Mouse (Mus musculus) urinary bladder, postnatal 25 days (tissue): Measurements from ENCODE around the gene Mgea5.

Source experiments
- DNase-seq: peaks from one replicate; pipeline ENCODE4 v3.0.0; 2022; ENCODE audit warnings: low spot score

Mgea5 gene

GRCm38 (mm10) chr19:45795406-45795944 lies 11.8 kb upstream of the Mgea5 start:
- DNase-seq = no peak

GRCm38 (mm10) chr19:45794718-45795117 lies 11.1 kb upstream of the Mgea5 start:
- DNase-seq = no peak

- DNase-seq = no peak
These were observed 8.8 kb upstream of the Mgea5 start for GRCm38 (mm10) chr19:45792404-45792803.

GRCm38 (mm10) chr19:45789888-45790874 lies 6.5 kb upstream of the Mgea5 start:
- DNase-seq = no peak

GRCm38 (mm10) chr19:45789365-45789764 lies 5.7 kb upstream of the Mgea5 start:
- no peak for DNase-seq

GRCm38 (mm10) chr19:45788337-45788736 lies 4.7 kb upstream of the Mgea5 start:
- DNase-seq = no peak

- no peak for DNase-seq
These were observed 3.8 kb upstream of the Mgea5 start for GRCm38 (mm10) chr19:45787450-45787849.

- no peak for DNase-seq
These were observed 1.8 kb upstream of the Mgea5 start for GRCm38 (mm10) chr19:45785470-45785869.

- DNase-seq = no peak
These were observed 418 bp upstream of the Mgea5 start for GRCm38 (mm10) chr19:45783933-45784576.

- peak; percentile 58 for DNase-seq
These were observed 1.2 kb downstream of the Mgea5 start for GRCm38 (mm10) chr19:45782315-45783001.

GRCm38 (mm10) chr19:45781676-45782075 lies 2.0 kb downstream of the Mgea5 start:
- DNase-seq = no peak

- no peak for DNase-seq
These were observed 3.2 kb downstream of the Mgea5 start for GRCm38 (mm10) chr19:45780350-45780915.

- DNase-seq = no peak
These were observed 8.2 kb downstream of the Mgea5 start for GRCm38 (mm10) chr19:45775486-45775885.

- no peak for DNase-seq
These were observed 12.1 kb downstream of the Mgea5 start for GRCm38 (mm10) chr19:45771501-45771900.

GRCm38 (mm10) chr19:45760810-45761209 lies 22.8 kb downstream of the Mgea5 start:
- DNase-seq = no peak

- no peak for DNase-seq
These were observed 25.0 kb downstream of the Mgea5 start for GRCm38 (mm10) chr19:45758671-45759070.

GRCm38 (mm10) chr19:45753551-45753950 lies 30.1 kb downstream of the Mgea5 start:
- DNase-seq = no peak

- DNase-seq = no peak
These were observed 31.8 kb downstream of the Mgea5 start for GRCm38 (mm10) chr19:45751881-45752280.

GRCm38 (mm10) chr19:45749243-45750043 lies 34.2 kb downstream of the Mgea5 start, which contains the start of gene Npm3:
Npm3 (minus strand) TSS chr19:45749591.
- peak; percentile 82 for DNase-seq

- DNase-seq = no peak
These were observed 34.9 kb downstream of the Mgea5 start for GRCm38 (mm10) chr19:45748691-45749242.

- no peak for DNase-seq
These were observed 35.4 kb downstream of the Mgea5 start for GRCm38 (mm10) chr19:45748206-45748605.
